8 mouse cellular contexts compared by ENCODE assay signal in the genomic region with DNA sequence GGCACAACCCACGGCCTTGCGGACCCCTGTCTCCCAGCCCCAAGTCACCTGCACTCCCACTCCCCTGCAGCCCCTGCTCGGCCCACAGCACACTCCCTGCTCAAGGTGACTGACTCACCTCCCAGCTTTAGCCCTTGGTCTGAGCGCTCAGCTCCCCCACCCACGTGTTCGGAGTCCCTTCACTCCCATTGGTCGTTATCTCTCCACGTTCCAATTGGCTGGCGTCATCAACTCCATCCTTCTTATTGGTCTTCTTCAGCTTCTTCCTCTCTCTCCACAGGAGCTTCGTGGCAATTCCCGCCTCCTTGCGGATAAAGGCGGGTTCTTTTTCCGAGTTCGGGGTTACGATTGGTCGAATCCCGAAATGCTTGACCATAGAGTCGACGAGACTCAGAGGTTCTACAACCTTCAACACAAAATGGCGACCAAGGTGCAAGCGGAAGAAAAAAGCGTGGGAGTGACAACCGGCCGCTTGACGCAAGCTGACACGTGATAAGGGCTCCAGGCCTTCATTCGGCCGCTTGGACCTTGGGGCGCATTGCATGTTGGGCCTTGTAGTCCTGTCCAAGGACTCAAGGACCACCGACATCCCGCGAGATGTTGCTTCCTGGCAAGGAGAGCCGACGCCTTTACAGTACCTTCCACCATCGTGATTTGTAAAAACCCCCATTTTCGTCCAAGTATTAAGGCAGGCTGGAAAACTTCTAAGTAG. TPM values are rescaled to one million over a fixed set of nuclear protein-coding genes. Genes with fewer than 3 reads are reported as not detected.
DNase-seq lines count a peak whose midpoint lies in the region; ATAC-seq and TF ChIP-seq lines count a peak whose summit lies in the region.

Gene Atp5g1 (minus strand): TSS at position 162 of the 712 bp plus-strand sequence.

- intact Hi-C loops in gastrocnemius, adult 2 months (cut with DNase I) = loop anchor here (10.0 kb wide), 1 partner anchor 411 kb away; the partner anchor contains the start of gene Phb
- intact Hi-C loops in left cerebral cortex, adult 2 months (cut with DNase I) = loop anchor here (1.0 kb wide), 2 partner anchors 10 to 217 kb away; partner anchors contain the start of gene Ube2z

- 0 out of 2 replicates have a peak, but pooled peaks have one; percentile 1 for TF ChIP-seq CTCF in gastrocnemius, adult 2 months (IDR thresholded peaks at IDR 0.05)
- TF ChIP-seq CTCF in hindbrain, postnatal 0 days (IDR thresholded peaks at IDR 0.05; ENCODE audit: low read depth) = 0 out of 2 replicates have a peak, but pooled peaks have one; percentile 12
- peak; percentile 10; the same call in 1 of the 2 replicates for TF ChIP-seq CTCF in left cerebral cortex, adult 2 months (IDR thresholded peaks at IDR 0.05)

- no peaks in the 10 kb centered on the region for H3K27me3 ChIP-seq in hindbrain, postnatal 0 days (ENCODE audit: insufficient read depth, low read length)

- H3K4me2 ChIP-seq in hindbrain, postnatal 0 days (ENCODE audit: low read depth, low read length) = peak within 1 kb of the TSS; percentile 86

- peak within 1 kb of the TSS; percentile 95 for H3K4me3 ChIP-seq in gastrocnemius, adult 2 months
- H3K4me3 ChIP-seq in hindbrain, postnatal 0 days (ENCODE audit: low read length) = peak within 1 kb of the TSS; percentile 88
- H3K4me3 ChIP-seq in left cerebral cortex, adult 2 months = peak within 1 kb of the TSS; percentile 74

- no peaks in the 10 kb centered on the region for H3K4me1 ChIP-seq in hindbrain, postnatal 0 days (ENCODE audit: insufficient read depth, low read length)

- H3K36me3 ChIP-seq in hindbrain, postnatal 0 days (ENCODE audit: insufficient read depth, low read length) = no peaks in the 10 kb centered on the region

- H3K27ac ChIP-seq in gastrocnemius, adult 2 months = peak within 1 kb of the TSS; percentile 98
- H3K27ac ChIP-seq in hindbrain, postnatal 0 days = peak within 1 kb of the TSS; percentile 93
- peak within 1 kb of the TSS; percentile 93 for H3K27ac ChIP-seq in left cerebral cortex, adult 2 months

- ATAC-seq in common myeloid progenitor, adult 5-6 weeks (replicated peaks; ENCODE audit: low read depth, poor library complexity, severe bottlenecking) = peak; percentile 94
- peak; percentile 98 for ATAC-seq in hindbrain, postnatal 0 days
- ATAC-seq in megakaryocyte, adult 5-6 weeks (ENCODE audit: poor library complexity, severe bottlenecking) = peak; percentile 95

- 1% methylated on average over 37 of the region's 37 CpGs for WGBS in hindbrain, postnatal 0 days

- peak; percentile 100 for DNase-seq in ZHBTc4 (ENCODE audit: low read depth, low spot score)
- DNase-seq in gastrocnemius, adult 2 months = peak; percentile 98
- DNase-seq in hindbrain, postnatal 0 days (ENCODE audit: low spot score) = peak; percentile 100
- DNase-seq in left cerebral cortex, adult 2 months (ENCODE audit: extremely low spot score in 1 of 2, low spot score in 2 of 2) = peak; percentile 98
- peak; percentile 99 for DNase-seq in right cerebral cortex, adult 2 months (ENCODE audit: low spot score in 2 of 2)
- peak; percentile 97 for DNase-seq in urinary bladder, postnatal 14 days (ENCODE audit: low spot score)

- no peaks in the 10 kb centered on the region for H3K9me3 ChIP-seq in hindbrain, postnatal 0 days (ENCODE audit: low read length)

- peak within 1 kb of the TSS; percentile 84 for H3K9ac ChIP-seq in hindbrain, postnatal 0 days (replicated peaks; ENCODE audit: low read length)

RNA-seq across cellular contexts. Expression of gene Atp5g1, which starts in this region (rescaled TPM):
- total RNA-seq in common myeloid progenitor, adult 5-6 weeks (2017) = 110 and 145 TPM in 2 replicates
- total RNA-seq in gastrocnemius, adult 2 months (2021) = 1,000 to 10,000 TPM; 1,178 to 1,786 TPM
- 703 and 894 TPM in 2 replicates for total RNA-seq in hindbrain, postnatal 0 days (2014; rRNA removed)
- polyA plus RNA-seq in hindbrain, postnatal 0 days (2015; fragmentation: Nextera tagmentation; extraction: Ambion mirVana) = 1,232 and 1,324 TPM in 2 replicates
- 100 to 1,000 TPM; 328 to 333 TPM for total RNA-seq in left cerebral cortex, adult 2 months (2021)
- total RNA-seq in megakaryocyte, adult 5-6 weeks (2015) = 192 and 203 TPM in 2 replicates
- total RNA-seq in megakaryocyte, adult 5-6 weeks (2017) = 24.3 and 35.9 TPM in 2 replicates

Comparison
In these comparisons a context has a peak if more than half of its experiments do, and no peak if none do; other contexts are left out.
1. Peak in every context shown above with its lines: DNase-seq, ATAC-seq, H3K4me3 ChIP-seq and H3K27ac ChIP-seq.